Mouse (Mus musculus) splenic B cell, adult 2 months (primary cell): Measurements from ENCODE around the gene Rerg.
A peak's percentile ranks its signal among the peaks of the same experiment; 100 is the strongest.

ENCODE experiments used
- DNase-seq: peaks from one replicate; pipeline ENCODE4 v3.0.0-alpha.2; 2011; ENCODE audit warnings: low read depth, low spot score
- H3K27me3 ChIP-seq: 2 replicates; pipeline ENCODE4 v1.6.1; 2012; ENCODE audit warnings: mild to moderate bottlenecking, low read length, moderate library complexity, mixed read lengths; ENCODE audit not compliant: control insufficient read depth, poor library complexity, insufficient read depth, severe bottlenecking
- H3K36me3 ChIP-seq: 2 replicates; pipeline ENCODE4 v1.6.1; 2012; ENCODE audit warnings: mild to moderate bottlenecking, low read length, moderate library complexity, mixed read lengths; ENCODE audit not compliant: control insufficient read depth, poor library complexity, insufficient read depth, severe bottlenecking

Rerg gene

GRCm38 (mm10) chr6:137170226-137170625 lies at the start of gene Rerg:
Gene Rerg (minus strand): TSS chr6:137170497.
- Histone ChIP-seq H3K36me3 (no peaks in the 10 kb centered on the region), H3K27me3 (no peaks in the 10 kb centered on the region)
- DNase-seq, result no peak

- no peaks in the 10 kb centered on the region for H3K27me3 ChIP-seq
- DNase-seq, result no peak
- H3K36me3 ChIP-seq, result no peaks in the 10 kb centered on the region
Observed at GRCm38 (mm10) chr6:137217841-137218463, 47.7 kb upstream of the Rerg start.

GRCm38 (mm10) chr6:137211441-137211840 lies 41.1 kb upstream of the Rerg start:
- Histone ChIP-seq H3K36me3 (no peaks in the 10 kb centered on the region), H3K27me3 (no peaks in the 10 kb centered on the region)
- no peak for DNase-seq

GRCm38 (mm10) chr6:137210991-137211390 lies 40.7 kb upstream of the Rerg start:
- Histone ChIP-seq H3K27me3 (no peaks in the 10 kb centered on the region), H3K36me3 (no peaks in the 10 kb centered on the region)
- no peak for DNase-seq

- no peaks in the 10 kb centered on the region for H3K27me3 ChIP-seq
- no peaks in the 10 kb centered on the region for H3K36me3 ChIP-seq
- no peak for DNase-seq
Observed at GRCm38 (mm10) chr6:137209992-137210391, 39.7 kb upstream of the Rerg start.

GRCm38 (mm10) chr6:137207126-137207525 lies 36.8 kb upstream of the Rerg start:
- no peak for DNase-seq
- no peaks in the 10 kb centered on the region for H3K36me3 ChIP-seq
- H3K27me3 ChIP-seq, result no peaks in the 10 kb centered on the region

- Histone ChIP-seq H3K36me3 (no peaks in the 10 kb centered on the region), H3K27me3 (no peaks in the 10 kb centered on the region)
- DNase-seq, result peak; percentile 30
Observed at GRCm38 (mm10) chr6:137205662-137206400, 35.5 kb upstream of the Rerg start.

GRCm38 (mm10) chr6:137202661-137203060 lies 32.4 kb upstream of the Rerg start:
- no peaks in the 10 kb centered on the region for H3K36me3 ChIP-seq
- no peak for DNase-seq

GRCm38 (mm10) chr6:137201578-137201977 lies 31.3 kb upstream of the Rerg start:
- Histone ChIP-seq H3K36me3 (no peaks in the 10 kb centered on the region), H3K27me3 (no peaks in the 10 kb centered on the region)
- DNase-seq, result no peak

More at GRCm38 (mm10) chr6:137202661-137203060, 32.4 kb upstream of the Rerg start:
- H3K27me3 ChIP-seq, result no peaks in the 10 kb centered on the region

- Histone ChIP-seq H3K27me3 (no peaks in the 10 kb centered on the region), H3K36me3 (no peaks in the 10 kb centered on the region)
- DNase-seq, result no peak
Observed at GRCm38 (mm10) chr6:137201166-137201565, 30.9 kb upstream of the Rerg start.

GRCm38 (mm10) chr6:137192063-137192462 lies 21.8 kb upstream of the Rerg start:
- Histone ChIP-seq H3K36me3 (no peaks in the 10 kb centered on the region), H3K27me3 (no peaks in the 10 kb centered on the region)
- DNase-seq, result peak; percentile 54

- H3K36me3 ChIP-seq, result no peaks in the 10 kb centered on the region
- no peaks in the 10 kb centered on the region for H3K27me3 ChIP-seq
- DNase-seq, result no peak
Observed at GRCm38 (mm10) chr6:137191026-137191425, 20.7 kb upstream of the Rerg start.

GRCm38 (mm10) chr6:137190577-137190976 lies 20.3 kb upstream of the Rerg start:
- Histone ChIP-seq H3K36me3 (no peaks in the 10 kb centered on the region), H3K27me3 (no peaks in the 10 kb centered on the region)
- no peak for DNase-seq

- no peak for DNase-seq
- Histone ChIP-seq H3K27me3 (no peaks in the 10 kb centered on the region), H3K36me3 (no peaks in the 10 kb centered on the region)
Observed at GRCm38 (mm10) chr6:137188375-137188926, 18.2 kb upstream of the Rerg start.

- no peaks in the 10 kb centered on the region for H3K36me3 ChIP-seq
- no peaks in the 10 kb centered on the region for H3K27me3 ChIP-seq
- no peak for DNase-seq
Observed at GRCm38 (mm10) chr6:137187426-137187825, 17.1 kb upstream of the Rerg start.
